24 mouse cellular contexts compared by ENCODE assay signal in the genomic region with DNA sequence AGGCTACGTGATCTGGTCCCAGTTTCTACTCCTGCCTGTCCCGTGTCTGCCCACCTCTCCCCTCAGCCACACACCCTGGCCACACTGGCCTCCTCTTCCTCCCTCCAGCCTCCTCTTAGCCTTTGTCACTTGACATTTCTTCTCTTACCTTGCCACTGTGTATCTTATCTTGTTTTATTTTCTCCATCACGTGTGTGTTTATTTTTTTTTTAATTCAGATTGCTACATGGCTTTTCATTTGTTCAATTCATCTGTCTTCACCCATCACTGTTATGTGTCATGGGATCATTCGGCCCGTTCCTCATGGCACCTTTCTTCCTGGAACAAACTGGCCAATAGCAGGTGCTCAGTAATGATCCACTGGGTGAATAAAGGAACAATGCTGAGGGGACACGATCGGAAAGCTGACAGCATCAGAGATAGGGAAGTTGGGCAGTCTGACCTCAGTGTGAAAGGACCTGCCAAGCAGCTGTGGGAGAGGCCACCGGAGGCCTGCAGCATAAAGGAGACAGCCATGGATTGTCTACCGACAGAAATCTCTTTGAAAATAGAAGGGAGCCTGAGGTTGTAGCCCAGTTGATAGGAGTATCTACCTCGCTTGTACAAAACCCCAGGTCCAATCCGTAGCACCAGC. TPM values are rescaled to one million over a fixed set of nuclear protein-coding genes. Genes with fewer than 3 reads are reported as not detected.
DNase-seq lines count a peak whose midpoint lies in the region; ATAC-seq and TF ChIP-seq lines count a peak whose summit lies in the region.
"Had no signal": no experiment of that assay in that cellular context is flagged by ENCODE, and none has a peak within 500 bp of the region (broad histone marks: within the 10 kb centered on the region; RNA-seq: fewer than 3 reads in every experiment).

No protein-coding gene starts in this region.

- no peak for ATAC-seq in forebrain, embryonic 12.5 days (ENCODE audit: low FRiP score)
- peak; percentile 64 for ATAC-seq in monocyte, adult 5-6 weeks (replicated peaks; ENCODE audit: insufficient number of reproducible peaks, low FRiP score, low TSS enrichment, poor library complexity, severe bottlenecking)
- ATAC-seq: CD4-positive, CD25-positive, alpha-beta regulatory T cell, adult 4 months; forebrain, postnatal 0 days; inflammation-experienced regulatory T-cells, adult 6 months had no signal

- H3K27ac ChIP-seq in forebrain, embryonic 10.5 days, result 0 out of 2 replicates have a peak overlapping the region, but pooled peaks have one; percentile 6
- H3K27ac ChIP-seq in forebrain, embryonic 12.5 days, result no peak overlapping the region
- H3K27ac ChIP-seq in kidney, adult 2 months (ENCODE audit: insufficient read depth, low read depth, low read length), result peak overlapping the region; percentile 46
- peak overlapping the region; percentile 85 for H3K27ac ChIP-seq in brown adipose tissue, adult 24 weeks (replicated peaks; ENCODE audit: low read depth, low read length)
- H3K27ac ChIP-seq: embryonic facial prominence, embryonic 12.5 days; liver, embryonic 14.5 days; midbrain, embryonic 12.5 days had no signal

- no peak overlapping the region for H3K4me2 ChIP-seq in forebrain, embryonic 12.5 days
- H3K4me2 ChIP-seq: embryonic facial prominence, embryonic 12.5 days; heart, embryonic 12.5 days; midbrain, embryonic 12.5 days had no signal

- TF ChIP-seq POLR2A in kidney, adult 2 months (IDR thresholded peaks at IDR 0.05; ENCODE audit: low read depth, low read length), result no peak
- TF ChIP-seq POLR2A in lung, adult 2 months (IDR thresholded peaks at IDR 0.05; ENCODE audit: borderline replicate concordance, extremely low read depth, low read depth, low read length), result no peak

- H3K4me3 ChIP-seq in forebrain, embryonic 10.5 days, result no peak overlapping the region
- H3K4me3 ChIP-seq in forebrain, embryonic 12.5 days (replicated peaks), result no peak overlapping the region
- H3K4me3 ChIP-seq in kidney, adult 2 months (ENCODE audit: insufficient read depth, low read depth, low read length), result no peak overlapping the region
- H3K4me3 ChIP-seq in brown adipose tissue, adult 24 weeks (ENCODE audit: insufficient read depth, low read depth, low read length), result no peak overlapping the region
- H3K4me3 ChIP-seq in lung, adult 2 months (replicated peaks; ENCODE audit: extremely low read depth, low read depth, low read length), result no peak overlapping the region
- H3K4me3 ChIP-seq: embryonic facial prominence, embryonic 12.5 days; heart, embryonic 12.5 days; midbrain, embryonic 12.5 days had no signal

- no peaks in the 10 kb centered on the region for H3K9me3 ChIP-seq in forebrain, embryonic 10.5 days
- H3K9me3 ChIP-seq in forebrain, embryonic 12.5 days, result no peaks in the 10 kb centered on the region
- H3K9me3 ChIP-seq: embryonic facial prominence, embryonic 12.5 days; G1E; heart, embryonic 12.5 days; midbrain, embryonic 12.5 days had no signal

- WGBS in forebrain, embryonic 10.5 days, result 84% methylated on average over 11 of the region's 11 CpGs
- 74% methylated on average over 11 of the region's 11 CpGs for WGBS in forebrain, embryonic 12.5 days
- 80% methylated on average over 11 of the region's 11 CpGs for WGBS in kidney, adult 2 months
- 66% methylated on average over 11 of the region's 11 CpGs for WGBS in lung, adult 2 months

- no peak overlapping the region for H3K9ac ChIP-seq in forebrain, embryonic 12.5 days
- H3K9ac ChIP-seq: embryonic facial prominence, embryonic 12.5 days; forebrain, postnatal 0 days; heart, embryonic 12.5 days; liver, embryonic 14.5 days; midbrain, embryonic 12.5 days had no signal

- no peak for DNase-seq in forebrain, embryonic 10.5 days (ENCODE audit: extremely low spot score, low spot score)
- no peak for DNase-seq in kidney, adult 2 months
- DNase-seq in kidney, adult 18-20 months, result no peak
- DNase-seq in kidney, adult 8-10 months, result no peak
- DNase-seq in lung, adult 2 months, result no peak
- DNase-seq: cerebellum, adult 11-12 months; cerebellum, postnatal 25 days; forebrain, postnatal 0 days; gastrocnemius, postnatal 10 days; left cerebral cortex, postnatal 4 days; lung, postnatal 14 days; retina, postnatal 1 day; right cerebral cortex, postnatal 4 days; thymus, adult 2 months had no signal

- no peak for TF ChIP-seq CTCF in kidney, adult 2 months (conservative IDR thresholded peaks at IDR 0.05; ENCODE audit: insufficient read depth, insufficient read length, low read depth, low read length)
- no peak for TF ChIP-seq CTCF in lung, adult 2 months (IDR thresholded peaks at IDR 0.05; ENCODE audit: insufficient read depth, low read length)

- peaks cover 41% of the 10 kb centered on the region for H3K27me3 ChIP-seq in forebrain, embryonic 10.5 days (ENCODE audit: poor library complexity, severe bottlenecking)
- H3K27me3 ChIP-seq in forebrain, embryonic 12.5 days, result no peaks in the 10 kb centered on the region
- H3K27me3 ChIP-seq in kidney, adult 2 months (replicated peaks; ENCODE audit: control insufficient read depth, insufficient read depth, low read length), result no peaks in the 10 kb centered on the region

- peaks cover 36% of the 10 kb centered on the region for H3K4me1 ChIP-seq in forebrain, embryonic 10.5 days
- peaks cover 6% of the 10 kb centered on the region for H3K4me1 ChIP-seq in forebrain, embryonic 12.5 days
- peaks cover 20% of the 10 kb centered on the region for H3K4me1 ChIP-seq in kidney, adult 2 months (ENCODE audit: control insufficient read depth, insufficient read depth, low read length)
- H3K4me1 ChIP-seq in brown adipose tissue, adult 24 weeks (ENCODE audit: control insufficient read depth, insufficient read depth, insufficient read length, low read length), result peaks cover 49% of the 10 kb centered on the region
- peaks cover 22% of the 10 kb centered on the region; the same call in 1 of the 2 replicates for H3K4me1 ChIP-seq in lung, adult 2 months (ENCODE audit: control insufficient read depth, insufficient read depth, low read length)

- H3K36me3 ChIP-seq in forebrain, embryonic 10.5 days (replicated peaks), result no peaks in the 10 kb centered on the region
- no peaks in the 10 kb centered on the region for H3K36me3 ChIP-seq in forebrain, embryonic 12.5 days (replicated peaks)
- H3K36me3 ChIP-seq in kidney, adult 2 months (ENCODE audit: control insufficient read depth, insufficient read depth, low read length), result no peaks in the 10 kb centered on the region
- H3K36me3 ChIP-seq: embryonic facial prominence, embryonic 12.5 days; G1E; heart, embryonic 12.5 days; midbrain, embryonic 12.5 days had no signal

RNA-seq across cellular contexts. Expression of gene Ier5, which starts 34.3 kb away (rescaled TPM):
- polyA plus RNA-seq in forebrain, embryonic 10.5 days (2016; fragmentation: Nextera tagmentation; extraction: Ambion mirVana), result 3.6 and 4.1 TPM in 2 replicates
- 15.2 and 19.2 TPM in 2 replicates for polyA plus RNA-seq in forebrain, embryonic 12.5 days (2016; fragmentation: Nextera tagmentation; extraction: Ambion mirVana)
- polyA plus RNA-seq in kidney, adult 2 months (2012; rRNA removed), result 8.6 and 9.8 TPM in 2 replicates
- 3.2 and 5.6 TPM in 2 replicates for polyA plus RNA-seq in brown adipose tissue, adult 24 weeks (2012; ENCODE audit: insufficient read depth, insufficient read length, missing spikeins)
- 118 to 240 TPM (median 139 TPM) in 3 replicates for total RNA-seq in monocyte, adult 5-6 weeks (2017)
- 38.1 and 42.8 TPM in 2 replicates for polyA plus RNA-seq in lung, adult 2 months (2012; rRNA removed)
